ENCODE assay signal across 22 mouse cellular contexts in genomic region chr7:84226909-84227308, GRCm38 (mm10).
DNase-seq lines count a peak whose midpoint lies in the region; ATAC-seq and TF ChIP-seq lines count a peak whose summit lies in the region.
"Had no signal": no experiment of that assay in that cellular context is flagged by ENCODE, and none has a peak within 500 bp of the region (broad histone marks: within the 10 kb centered on the region; RNA-seq: fewer than 3 reads in every experiment).

No protein-coding gene starts in this region.

- H3K27ac ChIP-seq in intestine, embryonic 15.5 days: no peak overlapping the region
- no peak overlapping the region; the same call in 1 of the 2 replicates for H3K27ac ChIP-seq in intestine, embryonic 16.5 days (ENCODE audit: low read length)
- H3K27ac ChIP-seq in small intestine, adult 2 months (ENCODE audit: insufficient read depth, low read depth, low read length): peak overlapping the region; percentile 51; the same call in 1 of the 2 replicates
- H3K27ac ChIP-seq: embryonic facial prominence, embryonic 13.5 days; embryonic facial prominence, embryonic 15.5 days; forebrain, embryonic 10.5 days; forebrain, embryonic 12.5 days had no signal

- TF ChIP-seq CTCF in small intestine, adult 2 months (IDR thresholded peaks at IDR 0.05; ENCODE audit: extremely low read depth, insufficient read length, insufficient replicate concordance, low read depth, low read length): no peak

- no peaks in the 10 kb centered on the region for H3K27me3 ChIP-seq in intestine, embryonic 15.5 days (replicated peaks)
- no peaks in the 10 kb centered on the region for H3K27me3 ChIP-seq in intestine, embryonic 16.5 days (replicated peaks; ENCODE audit: control insufficient read depth, insufficient read depth, low read length)
- no peaks in the 10 kb centered on the region for H3K27me3 ChIP-seq in small intestine, adult 2 months (ENCODE audit: control insufficient read depth, insufficient read depth, low read length)
- H3K27me3 ChIP-seq: embryonic facial prominence, embryonic 13.5 days; embryonic facial prominence, embryonic 15.5 days; forebrain, embryonic 12.5 days had no signal

- ATAC-seq in intestine, embryonic 15.5 days: peak; percentile 70
- peak; percentile 93 for ATAC-seq in intestine, embryonic 16.5 days
- ATAC-seq: forebrain, embryonic 14.5 days; forebrain, embryonic 16.5 days had no signal

- no peak overlapping the region for H3K4me3 ChIP-seq in intestine, embryonic 15.5 days (replicated peaks)
- H3K4me3 ChIP-seq in intestine, embryonic 16.5 days (ENCODE audit: low read length): no peak overlapping the region
- no peak overlapping the region for H3K4me3 ChIP-seq in small intestine, adult 2 months (ENCODE audit: low read depth, low read length)
- H3K4me3 ChIP-seq: embryonic facial prominence, embryonic 13.5 days; embryonic facial prominence, embryonic 15.5 days; erythroblast, embryonic 14.5 days; forebrain, embryonic 10.5 days; forebrain, embryonic 12.5 days had no signal

- no peak for TF ChIP-seq POLR2A in small intestine, adult 2 months (IDR thresholded peaks at IDR 0.05; ENCODE audit: low read depth, low read length)

- 72% methylated on average over 3 of the region's 3 CpGs for WGBS in intestine, embryonic 15.5 days
- WGBS in intestine, embryonic 16.5 days: 75% methylated on average over 3 of the region's 3 CpGs
- WGBS in small intestine, adult 2 months: 48% methylated on average over 3 of the region's 3 CpGs

- H3K36me3 ChIP-seq in intestine, embryonic 15.5 days: no peaks in the 10 kb centered on the region
- H3K36me3 ChIP-seq in intestine, embryonic 16.5 days (ENCODE audit: control insufficient read depth, insufficient read depth, low read length): no peaks in the 10 kb centered on the region
- no peaks in the 10 kb centered on the region for H3K36me3 ChIP-seq in small intestine, adult 2 months (ENCODE audit: control insufficient read depth, insufficient read depth, low read length)
- H3K36me3 ChIP-seq: embryonic facial prominence, embryonic 13.5 days; embryonic facial prominence, embryonic 15.5 days; forebrain, embryonic 10.5 days; forebrain, embryonic 12.5 days had no signal

- no peak overlapping the region for H3K4me2 ChIP-seq in intestine, embryonic 15.5 days (replicated peaks)
- H3K4me2 ChIP-seq in intestine, embryonic 16.5 days (ENCODE audit: low read depth, low read length): no peak overlapping the region
- H3K4me2 ChIP-seq: embryonic facial prominence, embryonic 13.5 days; embryonic facial prominence, embryonic 15.5 days; forebrain, embryonic 12.5 days had no signal

- H3K9ac ChIP-seq in intestine, embryonic 15.5 days: no peak overlapping the region
- H3K9ac ChIP-seq in intestine, embryonic 16.5 days (ENCODE audit: low read depth, low read length): no peak overlapping the region
- H3K9ac ChIP-seq: embryonic facial prominence, embryonic 13.5 days; embryonic facial prominence, embryonic 15.5 days; forebrain, embryonic 12.5 days had no signal

- no peaks in the 10 kb centered on the region for H3K4me1 ChIP-seq in intestine, embryonic 15.5 days (replicated peaks)
- peaks cover 3% of the 10 kb centered on the region; the same call in 1 of the 2 replicates for H3K4me1 ChIP-seq in intestine, embryonic 16.5 days (ENCODE audit: control insufficient read depth, insufficient read depth, low read length)
- peaks cover 2% of the 10 kb centered on the region; the same call in 1 of the 2 replicates for H3K4me1 ChIP-seq in small intestine, adult 2 months (ENCODE audit: control insufficient read depth, insufficient read depth, insufficient read length, low read length)
- H3K4me1 ChIP-seq: embryonic facial prominence, embryonic 13.5 days; embryonic facial prominence, embryonic 15.5 days; forebrain, embryonic 10.5 days; forebrain, embryonic 12.5 days had no signal

- no peaks in the 10 kb centered on the region for H3K9me3 ChIP-seq in intestine, embryonic 15.5 days
- no peaks in the 10 kb centered on the region for H3K9me3 ChIP-seq in intestine, embryonic 16.5 days (ENCODE audit: control insufficient read depth, low read length)
- H3K9me3 ChIP-seq: embryonic facial prominence, embryonic 13.5 days; embryonic facial prominence, embryonic 15.5 days; forebrain, embryonic 10.5 days; forebrain, embryonic 12.5 days had no signal

- DNase-seq in testis, postnatal 10 days (ENCODE audit: low spot score): no peak
- DNase-seq in retina, postnatal 1 day: no peak
- DNase-seq: adrenal gland, adult 2 months; adrenal gland, postnatal 10 days; adrenal gland, postnatal 25 days; cerebellum, adult 11 months; cerebellum, adult 18-20 months; cerebellum, adult 8-10 months; cerebellum, adult 9-11 months; cerebellum, postnatal 14 days; cerebellum, postnatal 36 days; embryo, embryonic 11 days had no signal
